Mouse (Mus musculus) limb, embryonic 10.5 days (tissue): Measurements from ENCODE around the gene Hspb6. TPM values are rescaled to one million over a fixed set of nuclear protein-coding genes. Genes with fewer than 3 reads are reported as not detected.

Experiments
- DNase-seq: peaks from one replicate; pipeline ENCODE4 v3.0.0-alpha.2; 2017; ENCODE audit warnings: low spot score
- H3K27ac ChIP-seq: fragments of 300-500 bp; sonication (generic); 2 replicates; pipeline ENCODE4 v1.5.1; 2016; ENCODE audit warnings: mild to moderate bottlenecking
- H3K27me3 ChIP-seq: fragments of 300-500 bp; sonication (generic); 2 replicates; pipeline ENCODE4 v1.6.1; 2016; ENCODE audit warnings: low read depth, mild to moderate bottlenecking; ENCODE audit not compliant: poor library complexity, severe bottlenecking
- H3K36me3 ChIP-seq: fragments of 300-500 bp; sonication (generic); 2 replicates; pipeline ENCODE4 v1.6.1; 2016; ENCODE audit warnings: mild to moderate bottlenecking, moderate library complexity
- H3K4me1 ChIP-seq: fragments of 300-500 bp; sonication (generic); 2 replicates; pipeline ENCODE4 v1.6.1; 2016
- H3K4me3 ChIP-seq: fragments of 300-500 bp; sonication (generic); 2 replicates; pipeline ENCODE4 v1.5.1; 2016; ENCODE audit warnings: mild to moderate bottlenecking, moderate library complexity
- H3K9me3 ChIP-seq: fragments of 300-500 bp; sonication (generic); replicated peaks from 2 replicates; pipeline ENCODE4 v1.6.1; 2016; ENCODE audit warnings: mild to moderate bottlenecking
- WGBS: fragments of 180-500 bp; shearing (Covaris S2); methylation state at CpG from one replicate; pipeline ENCODE4 v1.1.7; 2016; 5-methylcytosine and 5-hydroxymethylcytosine counted together
- polyA plus RNA-seq: library from polyadenylated mRNA; unstranded; fragments of >200 nt; fragmentation: Nextera tagmentation; extraction: Ambion mirVana; gene quantifications from 2 replicates; pipeline ENCODE4 v1.2.1, GENCODE M21; 2016

The Hspb6 gene
- polyA plus RNA-seq, 1 experiment from 2014 or later = 7.0 TPM

GRCm38 (mm10) chr7:30579950-30580349, 28.0 kb downstream of the Hspb6 start:
- Histone ChIP-seq H3K27me3 (no peaks in the 10 kb centered on the region), H3K4me1 (no peaks in the 10 kb centered on the region), H3K27ac (no peak overlapping the region), H3K4me3 (no peak overlapping the region), H3K36me3 (peaks cover 100% of the 10 kb centered on the region), H3K9me3 (no peaks in the 10 kb centered on the region)
- 91% methylated on average over 8 of the region's 8 CpGs for WGBS
- DNase-seq = no peak

GRCm38 (mm10) chr7:30581547-30581946, 29.6 kb downstream of the Hspb6 start:
- Histone ChIP-seq H3K36me3 (peaks cover 100% of the 10 kb centered on the region), H3K4me3 (no peak overlapping the region), H3K9me3 (no peaks in the 10 kb centered on the region), H3K4me1 (peaks cover 2% of the 10 kb centered on the region; the same call in 1 of the 2 replicates), H3K27ac (no peak overlapping the region), H3K27me3 (no peaks in the 10 kb centered on the region)
- 97% methylated on average over 16 of the region's 16 CpGs for WGBS
- no peak for DNase-seq

- Histone ChIP-seq H3K36me3 (peaks cover 79% of the 10 kb centered on the region), H3K9me3 (no peaks in the 10 kb centered on the region), H3K4me3 (no peak overlapping the region), H3K27me3 (no peaks in the 10 kb centered on the region), H3K27ac (no peak overlapping the region), H3K4me1 (peaks cover 16% of the 10 kb centered on the region)
- no peak for DNase-seq
- 95% methylated on average over 10 of the region's 10 CpGs for WGBS
These were observed 32.4 kb downstream of the Hspb6 start for GRCm38 (mm10) chr7:30584339-30584738.

GRCm38 (mm10) chr7:30585170-30585569, 33.2 kb downstream of the Hspb6 start:
- Histone ChIP-seq H3K4me3 (no peak overlapping the region), H3K36me3 (peaks cover 70% of the 10 kb centered on the region)

GRCm38 (mm10) chr7:30586455-30587020, 34.6 kb downstream of the Hspb6 start:
- H3K9me3 ChIP-seq = no peaks in the 10 kb centered on the region
- peaks cover 57% of the 10 kb centered on the region for H3K36me3 ChIP-seq
- no peak for DNase-seq
- WGBS = 94% methylated on average over 28 of the region's 28 CpGs
- no peak overlapping the region for H3K27ac ChIP-seq
- H3K4me3 ChIP-seq = peak overlapping the region; percentile 100
- no peaks in the 10 kb centered on the region for H3K27me3 ChIP-seq
- peaks cover 26% of the 10 kb centered on the region for H3K4me1 ChIP-seq

More at GRCm38 (mm10) chr7:30585170-30585569, 33.2 kb downstream of the Hspb6 start:
- H3K9me3 ChIP-seq = no peaks in the 10 kb centered on the region
- no peaks in the 10 kb centered on the region for H3K27me3 ChIP-seq
- H3K27ac ChIP-seq = no peak overlapping the region
- WGBS = 95% methylated on average over 7 of the region's 7 CpGs
- DNase-seq = no peak
- peaks cover 24% of the 10 kb centered on the region for H3K4me1 ChIP-seq

- Histone ChIP-seq H3K27ac (peak overlapping the region; percentile 99), H3K4me1 (peaks cover 26% of the 10 kb centered on the region), H3K36me3 (peaks cover 42% of the 10 kb centered on the region), H3K4me3 (peak overlapping the region; percentile 100), H3K9me3 (no peaks in the 10 kb centered on the region), H3K27me3 (no peaks in the 10 kb centered on the region)
- DNase-seq = peak; percentile 66
- WGBS = under 1% methylated on average over 64 of the region's 67 CpGs
These were observed 36.1 kb downstream of the Hspb6 start for GRCm38 (mm10) chr7:30587842-30588667.

- Histone ChIP-seq H3K27ac (peak within 1 kb of the TSS; percentile 99), H3K27me3 (no peaks in the 10 kb centered on the region)
- under 1% methylated on average over 65 of the region's 68 CpGs for WGBS
These were observed 36.9 kb downstream of the Hspb6 start, which contains the start of gene Kmt2b for GRCm38 (mm10) chr7:30588676-30589434. Gene Kmt2b, minus strand, starts transcription at chr7:30588726.

GRCm38 (mm10) chr7:30589435-30590301, 37.7 kb downstream of the Hspb6 start:
- peaks cover 26% of the 10 kb centered on the region for H3K4me1 ChIP-seq
- peak; percentile 92 for DNase-seq
- H3K4me3 ChIP-seq = peak overlapping the region; percentile 100
- H3K27me3 ChIP-seq = no peaks in the 10 kb centered on the region
- peak overlapping the region; percentile 99 for H3K27ac ChIP-seq
- no peaks in the 10 kb centered on the region for H3K9me3 ChIP-seq
- peaks cover 25% of the 10 kb centered on the region for H3K36me3 ChIP-seq
- WGBS = 27% methylated on average over 40 of the region's 40 CpGs

More at GRCm38 (mm10) chr7:30588676-30589434, 36.9 kb downstream of the Hspb6 start, which contains the start of gene Kmt2b:
- H3K4me3 ChIP-seq = peak within 1 kb of the TSS; percentile 100
- H3K9me3 ChIP-seq = no peaks in the 10 kb centered on the region
- H3K36me3 ChIP-seq = peaks cover 34% of the 10 kb centered on the region
- DNase-seq = peak; percentile 97
- peaks cover 26% of the 10 kb centered on the region for H3K4me1 ChIP-seq

GRCm38 (mm10) chr7:30590927-30591604, 39.1 kb downstream of the Hspb6 start:
- Histone ChIP-seq H3K4me1 (peaks cover 26% of the 10 kb centered on the region), H3K4me3 (no peak overlapping the region), H3K9me3 (no peaks in the 10 kb centered on the region), H3K27ac (no peak overlapping the region), H3K36me3 (peaks cover 11% of the 10 kb centered on the region), H3K27me3 (no peaks in the 10 kb centered on the region)
- no peak for DNase-seq
- 83% methylated on average over 9 of the region's 9 CpGs for WGBS

- Histone ChIP-seq H3K36me3 (peaks cover 6% of the 10 kb centered on the region), H3K4me1 (peaks cover 23% of the 10 kb centered on the region), H3K27ac (no peak overlapping the region), H3K4me3 (no peak overlapping the region), H3K27me3 (no peaks in the 10 kb centered on the region), H3K9me3 (no peaks in the 10 kb centered on the region)
- no peak for DNase-seq
- 56% methylated on average over 4 of the region's 4 CpGs for WGBS
These were observed 39.6 kb downstream of the Hspb6 start for GRCm38 (mm10) chr7:30591605-30591951.

- Histone ChIP-seq H3K27me3 (no peaks in the 10 kb centered on the region), H3K4me1 (peaks cover 12% of the 10 kb centered on the region), H3K27ac (no peak overlapping the region), H3K4me3 (no peak overlapping the region), H3K9me3 (no peaks in the 10 kb centered on the region), H3K36me3 (no peaks in the 10 kb centered on the region)
- 41% methylated on average over 5 of the region's 5 CpGs for WGBS
- no peak for DNase-seq
These were observed 40.9 kb downstream of the Hspb6 start for GRCm38 (mm10) chr7:30592772-30593423.
